Mouse (Mus musculus): ENCODE measurements around the gene Dlg5. TPM values are rescaled to one million over a fixed set of nuclear protein-coding genes. Genes with fewer than 3 reads are reported as not detected.

Gene Dlg5
- 4.2 and 4.3 TPM in 2 replicates for polyA plus RNA-seq (2021; fragmentation: Nextera tagmentation)
- long read RNA-seq, experiment 1, partial matches to known transcripts: 4 of 6 reads
- long read RNA-seq, experiment 1, other reads (novel, unspliced or antisense): 2 of 6 reads
- long read RNA-seq, experiment 2, partial matches to known transcripts: 19 of 20 reads
- long read RNA-seq, experiment 2, other reads (novel, unspliced or antisense): 1 of 20 reads

GRCm38 (mm10) chr14:24245177-24246081 is at the start of gene Dlg5:
Gene Dlg5, minus strand, starts transcription at chr14:24245920.

GRCm38 (mm10) chr14:24292914-24293313 is 47.2 kb upstream of the Dlg5 start, which contains the start of gene E330034G19Rik:
Gene E330034G19Rik, plus strand, starts transcription at chr14:24293214.

Small RNA genes within 50 kb of the gene (microRNA-seq; reads per million reads assigned to microRNA genes)
- not detected for gene Mir7210

Other genes starting within 250 kb of the Dlg5 start
- gene Kcnma1, start 231.4 kb downstream of the Dlg5 start, polyA plus RNA-seq (2021; fragmentation: Nextera tagmentation): 26.2 and 27.2 TPM in 2 replicates
- 0.14 TPM in 1 of 2 replicates, not detected in the other for gene E330034G19Rik, start 47.3 kb upstream of the Dlg5 start, polyA plus RNA-seq (2021; fragmentation: Nextera tagmentation)
- 9.0 and 10.0 TPM in 2 replicates for gene Polr3a, start 241.1 kb upstream of the Dlg5 start, polyA plus RNA-seq (2021; fragmentation: Nextera tagmentation)
- gene Rps24, start 241.2 kb upstream of the Dlg5 start, polyA plus RNA-seq (2021; fragmentation: Nextera tagmentation): 2,127 and 2,431 TPM in 2 replicates